Mouse (Mus musculus): ENCODE data around the gene Cacna2d3. TPM values are rescaled to one million over a fixed set of nuclear protein-coding genes. Genes with fewer than 3 reads are reported as not detected.

Cacna2d3 gene
- total RNA-seq, 1 experiment from 2014 or later: not detected

GRCm38 (mm10) chr14:29648721-29649120, 72.9 kb downstream of the Cacna2d3 start:
- no peak for ATAC-seq (ENCODE audit: extremely low read depth, insufficient number of reproducible peaks, low FRiP score, poor library complexity, severe bottlenecking)

DNA sequence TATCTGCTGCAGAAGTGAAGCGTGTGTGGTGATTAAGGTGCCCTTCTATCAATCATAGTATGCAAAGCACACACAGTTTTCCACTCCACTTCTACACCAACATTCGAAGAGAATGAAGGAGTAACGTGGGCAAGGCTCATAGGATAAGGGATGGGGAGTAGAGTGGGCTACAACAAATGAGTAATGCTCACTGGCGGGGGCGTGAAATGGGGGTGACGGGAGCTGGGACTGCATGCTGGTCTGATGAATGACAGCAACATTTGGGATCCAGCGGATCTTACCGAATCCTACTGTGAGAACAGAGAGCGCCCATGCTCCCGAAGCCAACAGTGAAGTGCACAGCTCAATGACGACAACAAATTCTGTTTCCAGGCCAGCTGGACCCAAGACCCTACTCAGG, 76.2 kb downstream of the Cacna2d3 start:
- no peak for ATAC-seq (ENCODE audit: extremely low read depth, insufficient number of reproducible peaks, low FRiP score, poor library complexity, severe bottlenecking)

GRCm38 (mm10) chr14:29643217-29643616, 78.4 kb downstream of the Cacna2d3 start:
- no peak for ATAC-seq (ENCODE audit: extremely low read depth, insufficient number of reproducible peaks, low FRiP score, poor library complexity, severe bottlenecking)

GRCm38 (mm10) chr14:29639266-29639665, 82.4 kb downstream of the Cacna2d3 start:
- no peak for ATAC-seq (ENCODE audit: extremely low read depth, insufficient number of reproducible peaks, low FRiP score, poor library complexity, severe bottlenecking)

DNA sequence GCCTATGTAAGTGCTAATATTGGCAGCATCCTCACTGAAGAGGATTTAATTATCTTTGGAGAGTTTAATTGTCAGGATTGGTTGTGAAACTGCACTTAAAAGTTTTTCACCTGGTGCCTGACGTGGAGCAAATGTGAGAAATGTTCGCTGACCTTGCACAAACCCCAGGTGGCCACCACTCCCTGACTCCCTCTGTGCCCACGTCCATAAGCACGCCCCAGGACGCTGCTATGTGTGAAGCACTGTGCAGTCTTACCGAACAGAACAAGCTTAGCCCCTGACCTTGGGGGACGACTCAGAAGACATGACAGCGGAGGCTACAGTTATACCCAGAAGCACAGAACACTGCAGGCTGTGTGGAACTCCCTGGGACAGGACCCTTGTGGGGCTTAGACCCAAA, 93.5 kb downstream of the Cacna2d3 start:
- no peak for ATAC-seq (ENCODE audit: extremely low read depth, insufficient number of reproducible peaks, low FRiP score, poor library complexity, severe bottlenecking)

DNA sequence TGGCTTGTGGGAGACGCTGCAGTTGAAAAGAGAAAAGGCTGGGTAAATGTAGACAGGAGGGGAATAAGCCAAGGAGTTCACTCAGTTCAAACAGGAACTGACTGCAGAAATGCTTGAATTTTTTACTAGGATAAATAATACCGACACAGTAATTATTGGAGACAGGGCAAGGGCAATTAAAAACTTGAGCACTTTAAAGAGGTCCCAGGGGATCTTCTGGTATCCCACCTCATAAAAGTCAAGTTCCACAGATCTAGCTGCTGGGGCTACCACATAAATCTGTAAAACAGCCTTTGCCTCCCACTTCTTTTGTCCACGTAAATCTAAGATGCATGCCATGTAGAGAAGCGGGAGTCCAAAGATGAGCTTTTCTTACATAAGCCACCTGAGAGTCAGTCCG, 109.2 kb downstream of the Cacna2d3 start:
- no peak for ATAC-seq (ENCODE audit: extremely low read depth, insufficient number of reproducible peaks, low FRiP score, poor library complexity, severe bottlenecking)

DNA sequence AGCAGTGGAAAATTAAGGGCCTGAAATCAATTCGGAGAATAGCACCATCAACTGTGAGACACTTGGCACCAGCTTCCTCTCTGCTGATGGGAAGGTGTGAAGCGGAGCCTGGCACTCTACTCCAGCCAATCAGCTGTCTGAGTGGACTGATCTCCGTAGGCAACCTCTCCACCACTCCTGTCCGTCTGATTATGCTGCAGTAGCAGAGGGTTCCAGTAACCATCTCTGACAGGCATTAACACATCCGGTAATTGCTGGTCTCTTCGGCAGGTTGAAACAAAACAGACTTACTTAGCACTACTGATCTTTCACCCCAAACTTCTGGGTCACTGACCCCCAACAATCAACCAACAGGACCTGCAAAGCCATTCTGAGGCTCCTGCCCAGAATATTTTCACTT, 112.9 kb downstream of the Cacna2d3 start:
- ATAC-seq (ENCODE audit: extremely low read depth, insufficient number of reproducible peaks, low FRiP score, poor library complexity, severe bottlenecking): no peak

GRCm38 (mm10) chr14:29599428-29599827, 122.2 kb downstream of the Cacna2d3 start:
- ATAC-seq (ENCODE audit: extremely low read depth, insufficient number of reproducible peaks, low FRiP score, poor library complexity, severe bottlenecking): no peak

- ATAC-seq (ENCODE audit: extremely low read depth, insufficient number of reproducible peaks, low FRiP score, poor library complexity, severe bottlenecking): no peak
Measured at GRCm38 (mm10) chr14:29592896-29593295, 128.8 kb downstream of the Cacna2d3 start.

DNA sequence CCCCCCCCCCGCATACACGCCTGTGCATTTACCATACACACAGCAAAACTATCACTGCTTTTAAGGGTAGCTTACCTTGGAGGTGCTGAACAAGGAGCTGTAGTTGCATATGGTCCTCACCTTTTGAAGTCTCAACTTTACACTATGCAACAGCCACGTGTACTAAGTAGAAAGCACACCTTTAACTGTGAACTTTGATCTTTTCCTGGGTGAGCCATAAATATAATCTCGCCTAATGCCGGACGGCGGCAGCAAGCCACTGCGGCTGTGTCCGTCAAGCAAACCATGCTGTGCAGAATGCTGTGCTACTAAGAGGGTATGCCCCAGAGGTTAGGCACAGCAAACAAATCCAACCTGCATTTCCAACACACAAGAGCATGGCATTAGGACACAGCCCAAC, 132.0 kb downstream of the Cacna2d3 start:
- no peak for ATAC-seq (ENCODE audit: extremely low read depth, insufficient number of reproducible peaks, low FRiP score, poor library complexity, severe bottlenecking)

- no peak for ATAC-seq (ENCODE audit: extremely low read depth, insufficient number of reproducible peaks, low FRiP score, poor library complexity, severe bottlenecking)
Measured at GRCm38 (mm10) chr14:29581961-29582360, 139.7 kb downstream of the Cacna2d3 start.

DNA sequence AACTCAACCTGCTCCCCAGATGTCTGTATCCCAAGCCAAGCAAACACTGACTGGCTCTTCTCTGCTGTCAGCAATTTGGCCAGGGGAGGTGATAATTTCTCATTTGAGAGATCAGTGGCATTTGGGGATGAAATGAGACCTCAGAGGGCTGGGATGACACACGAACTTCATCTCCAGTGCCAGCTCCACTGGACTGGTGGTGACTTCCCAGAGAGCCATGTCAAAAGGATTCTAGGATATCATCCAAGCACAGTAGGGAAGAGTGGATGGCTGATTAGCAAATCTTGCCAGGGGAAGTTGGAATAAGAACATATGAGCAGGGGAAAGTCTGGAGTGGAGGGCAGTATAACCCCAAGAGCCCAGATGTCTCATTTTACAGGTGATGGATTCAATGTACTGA, 143.9 kb downstream of the Cacna2d3 start:
- ATAC-seq (ENCODE audit: extremely low read depth, insufficient number of reproducible peaks, low FRiP score, poor library complexity, severe bottlenecking): no peak

GRCm38 (mm10) chr14:29575551-29575950, 146.1 kb downstream of the Cacna2d3 start:
- no peak for ATAC-seq (ENCODE audit: extremely low read depth, insufficient number of reproducible peaks, low FRiP score, poor library complexity, severe bottlenecking)

- ATAC-seq (ENCODE audit: extremely low read depth, insufficient number of reproducible peaks, low FRiP score, poor library complexity, severe bottlenecking): no peak
Measured at GRCm38 (mm10) chr14:29562704-29563103, 159.0 kb downstream of the Cacna2d3 start.

DNA sequence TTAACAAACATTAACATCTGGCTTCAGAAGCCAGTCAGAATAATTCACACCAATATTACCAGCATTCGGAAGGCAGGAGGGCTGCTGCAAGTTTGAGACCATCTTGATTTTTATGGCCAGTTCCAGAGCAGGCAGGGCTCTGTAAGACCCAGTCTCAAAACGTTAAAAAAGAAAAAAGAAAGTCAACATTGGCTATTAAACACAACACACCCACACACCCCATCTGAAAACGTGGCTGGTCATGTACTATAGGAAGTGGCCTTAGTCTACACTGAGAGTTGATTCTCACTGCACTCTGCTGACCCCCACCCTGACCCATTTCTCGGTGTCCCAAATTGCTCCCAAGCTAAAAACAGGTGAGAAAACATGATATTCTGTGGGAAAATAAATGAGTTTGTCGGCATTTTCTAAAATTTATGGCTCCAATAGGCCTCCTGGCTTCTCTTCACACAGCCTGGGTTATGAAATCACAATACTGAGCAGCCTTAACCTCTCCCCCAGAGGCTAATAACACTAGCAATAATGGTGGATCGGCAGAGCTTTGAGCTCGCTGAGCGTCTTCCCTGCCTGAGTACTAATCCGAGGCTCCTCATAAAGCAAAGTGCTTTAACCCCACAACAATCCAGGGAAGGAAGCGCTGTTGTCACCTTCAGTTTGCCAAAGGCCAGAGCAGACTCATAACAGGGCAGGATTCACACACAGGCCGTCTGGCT, 160.4 kb downstream of the Cacna2d3 start:
- ATAC-seq (ENCODE audit: extremely low read depth, insufficient number of reproducible peaks, low FRiP score, poor library complexity, severe bottlenecking): no peak

DNA sequence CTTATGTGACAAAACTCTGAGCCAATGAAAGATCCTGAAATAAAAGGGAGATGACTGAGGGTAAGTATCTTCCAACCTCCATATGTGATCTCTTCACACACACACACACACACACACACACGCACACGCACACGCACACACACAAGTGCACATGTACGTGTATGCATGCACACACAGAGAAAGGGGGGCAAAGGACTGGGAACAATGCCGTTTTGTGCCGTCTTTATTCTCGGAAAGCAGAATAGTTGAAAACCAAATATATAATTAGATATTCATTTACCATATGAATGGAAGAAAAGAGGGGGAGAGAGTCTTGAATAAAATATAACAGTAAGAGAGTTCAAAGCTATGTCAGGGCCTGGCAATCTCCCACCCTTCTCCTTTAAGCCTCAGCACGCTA, 163.2 kb downstream of the Cacna2d3 start:
- ATAC-seq (ENCODE audit: extremely low read depth, insufficient number of reproducible peaks, low FRiP score, poor library complexity, severe bottlenecking): no peak

DNA sequence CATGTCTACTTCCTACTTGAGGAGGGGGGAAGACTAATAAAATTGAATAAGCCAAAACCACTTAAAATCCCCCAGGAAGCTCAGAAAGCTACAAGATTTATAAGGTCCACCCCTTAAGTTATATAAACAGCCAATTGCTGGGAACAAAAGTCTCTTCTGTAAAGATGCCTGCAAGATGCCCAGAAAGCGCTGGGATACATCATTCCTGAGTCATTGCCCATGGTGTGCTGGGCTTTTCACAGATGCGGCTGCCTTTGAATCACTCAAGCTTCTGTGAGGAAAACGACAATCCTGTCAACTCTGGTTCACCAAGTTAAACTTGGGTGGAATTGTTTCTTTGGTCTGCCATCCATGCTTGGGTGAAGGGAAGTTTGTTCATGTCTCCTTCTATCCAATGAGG, 165.5 kb downstream of the Cacna2d3 start:
- no peak for ATAC-seq (ENCODE audit: extremely low read depth, insufficient number of reproducible peaks, low FRiP score, poor library complexity, severe bottlenecking)

- no peak for ATAC-seq (ENCODE audit: extremely low read depth, insufficient number of reproducible peaks, low FRiP score, poor library complexity, severe bottlenecking)
Measured at GRCm38 (mm10) chr14:29552471-29552870, 169.2 kb downstream of the Cacna2d3 start.

DNA sequence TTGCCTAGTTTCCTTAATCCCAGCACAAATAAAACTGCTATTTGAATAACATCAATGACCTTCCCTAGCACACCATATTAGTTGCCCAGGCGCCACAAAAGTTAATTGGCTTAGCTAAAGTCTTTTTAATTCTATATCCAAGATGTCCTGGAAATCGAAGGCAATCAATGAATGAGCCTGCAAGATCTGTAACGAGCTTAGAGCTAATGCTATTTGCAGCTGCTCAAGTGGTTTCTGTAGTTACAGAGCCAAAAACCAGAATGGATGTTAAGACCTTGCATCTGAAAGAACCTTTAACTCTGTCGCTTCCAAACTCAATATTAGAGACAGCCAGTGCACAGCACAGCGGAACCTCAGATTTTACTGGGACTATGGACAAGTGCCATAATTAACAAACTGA, 173.0 kb downstream of the Cacna2d3 start:
- ATAC-seq (ENCODE audit: extremely low read depth, insufficient number of reproducible peaks, low FRiP score, poor library complexity, severe bottlenecking): no peak

GRCm38 (mm10) chr14:29530516-29530915, 191.1 kb downstream of the Cacna2d3 start:
- no peak for ATAC-seq (ENCODE audit: extremely low read depth, insufficient number of reproducible peaks, low FRiP score, poor library complexity, severe bottlenecking)

GRCm38 (mm10) chr14:29528696-29529095, 193.0 kb downstream of the Cacna2d3 start:
- ATAC-seq (ENCODE audit: extremely low read depth, insufficient number of reproducible peaks, low FRiP score, poor library complexity, severe bottlenecking): no peak
